Mouse (Mus musculus) hindbrain, embryonic 16.5 days (tissue): ENCODE results near the gene Zbtb25. TPM values are rescaled to one million over a fixed set of nuclear protein-coding genes. Genes with fewer than 3 reads are reported as not detected.

ENCODE experiments used
- ATAC-seq: fragments of 200-750 bp; cut with Nextera tagmentation; 2 replicates; pipeline ENCODE4 v1.8.0; 2017; ENCODE audit warnings: moderate TSS enrichment, moderate library complexity
- H3K27ac ChIP-seq: fragments of 300-500 bp; sonication (generic); 2 replicates; pipeline ENCODE4 v1.5.1; 2014; ENCODE audit warnings: low read depth, mild to moderate bottlenecking, control low read depth, low read length, moderate library complexity
- H3K27me3 ChIP-seq: fragments of 300-500 bp; sonication (generic); replicated peaks from 2 replicates; pipeline ENCODE4 v1.6.1; 2014; ENCODE audit warnings: low read length; ENCODE audit not compliant: control insufficient read depth, insufficient read depth
- H3K36me3 ChIP-seq: fragments of 300-500 bp; sonication (generic); 2 replicates; pipeline ENCODE4 v1.6.1; 2014; ENCODE audit warnings: mild to moderate bottlenecking, low read length, moderate library complexity, mixed read lengths; ENCODE audit not compliant: control insufficient read depth, insufficient read depth
- H3K4me1 ChIP-seq: fragments of 300-500 bp; sonication (generic); 2 replicates; pipeline ENCODE4 v1.6.1; 2014; ENCODE audit warnings: low read depth, low read length; ENCODE audit not compliant: control insufficient read depth, insufficient read depth
- H3K4me2 ChIP-seq: fragments of 300-500 bp; sonication (generic); 2 replicates; pipeline ENCODE4 v1.6.1; 2014; ENCODE audit warnings: mild to moderate bottlenecking, low read length, control low read depth, moderate library complexity
- H3K4me3 ChIP-seq: fragments of 300-500 bp; sonication (generic); 2 replicates; pipeline ENCODE4 v1.5.1; 2014; ENCODE audit warnings: mild to moderate bottlenecking, low read length, control low read depth, moderate library complexity
- H3K9ac ChIP-seq: fragments of 300-500 bp; sonication (generic); 2 replicates; pipeline ENCODE4 v1.6.1; 2014; ENCODE audit warnings: low read depth, mild to moderate bottlenecking, control low read depth, low read length, moderate library complexity
- H3K9me3 ChIP-seq: fragments of 300-500 bp; sonication (generic); 2 replicates; pipeline ENCODE4 v1.6.1; 2014; ENCODE audit warnings: mild to moderate bottlenecking, low read length, moderate library complexity; ENCODE audit not compliant: control insufficient read depth
- WGBS: fragments of 180-500 bp; shearing (Covaris S2); extraction: QIAGEN DNeasy Blood & Tissue Kit; methylation state at CpG from one replicate; pipeline ENCODE4 v1.1.7; 2014; 5-methylcytosine and 5-hydroxymethylcytosine counted together
- polyA plus RNA-seq: library from polyadenylated mRNA; unstranded; fragments of >200 nt; fragmentation: Nextera tagmentation; extraction: Ambion mirVana; gene quantifications from 2 replicates; pipeline ENCODE4 v1.2.1, GENCODE M21; 2015

Zbtb25 gene
- polyA plus RNA-seq, 1 experiment from 2014 or later = 12.6 TPM

DNA sequence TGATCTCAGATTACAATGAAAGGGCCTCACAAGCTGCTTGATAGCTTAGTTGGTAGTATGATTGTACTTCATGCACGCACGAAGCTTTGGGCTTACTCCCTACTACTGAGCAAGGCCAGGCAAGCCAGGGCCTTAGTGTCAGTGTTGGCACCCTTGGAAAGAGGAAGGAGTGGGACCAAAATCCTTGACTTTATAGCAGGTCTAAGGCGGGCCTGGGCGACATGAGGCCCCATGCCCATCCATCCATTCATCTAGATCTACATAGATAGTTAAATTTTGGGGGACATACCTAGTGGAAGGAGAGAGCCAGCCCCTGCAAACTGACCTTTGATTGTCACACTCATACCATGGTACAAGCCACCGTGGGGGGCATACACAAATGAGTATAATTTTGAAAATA, 61.0 kb downstream of the Zbtb25 start:
- no peak for ATAC-seq
- Histone ChIP-seq H3K27ac (no peak overlapping the region), H3K4me3 (no peak overlapping the region), H3K4me1 (peaks cover 4% of the 10 kb centered on the region), H3K9me3 (no peaks in the 10 kb centered on the region), H3K9ac (no peak overlapping the region), H3K27me3 (no peaks in the 10 kb centered on the region), H3K36me3 (peaks cover 3% of the 10 kb centered on the region; the same call in 1 of the 2 replicates), H3K4me2 (no peak overlapping the region)
- 87% methylated on average over 5 of the region's 5 CpGs for WGBS

DNA sequence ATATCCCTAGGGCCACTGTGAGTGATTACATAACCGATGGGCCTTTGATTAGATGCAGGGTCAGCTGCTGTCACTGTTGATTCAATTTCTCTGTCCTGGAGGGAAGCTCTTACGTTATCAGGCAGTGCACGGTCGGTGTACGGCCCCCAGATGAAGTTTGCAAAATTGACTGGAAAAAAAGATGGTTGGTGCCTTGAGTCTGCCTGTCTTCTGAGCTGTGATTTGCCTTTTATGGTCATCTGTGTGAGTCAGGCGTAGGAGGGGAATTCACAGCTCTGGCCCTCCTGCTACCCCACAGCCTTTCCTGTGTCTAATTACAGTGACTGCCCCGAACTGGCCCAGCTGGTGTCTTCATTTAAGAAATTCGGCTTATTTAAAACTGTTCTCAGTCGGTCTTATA, 61.4 kb downstream of the Zbtb25 start:
- Histone ChIP-seq H3K9ac (no peak overlapping the region), H3K4me1 (peaks cover 4% of the 10 kb centered on the region), H3K4me3 (no peak overlapping the region), H3K27ac (no peak overlapping the region), H3K27me3 (no peaks in the 10 kb centered on the region), H3K36me3 (no peaks in the 10 kb centered on the region), H3K9me3 (no peaks in the 10 kb centered on the region), H3K4me2 (no peak overlapping the region)
- ATAC-seq = no peak; the same call in 1 of the 2 replicates
- WGBS = 39% methylated on average over 9 of the region's 9 CpGs

DNA sequence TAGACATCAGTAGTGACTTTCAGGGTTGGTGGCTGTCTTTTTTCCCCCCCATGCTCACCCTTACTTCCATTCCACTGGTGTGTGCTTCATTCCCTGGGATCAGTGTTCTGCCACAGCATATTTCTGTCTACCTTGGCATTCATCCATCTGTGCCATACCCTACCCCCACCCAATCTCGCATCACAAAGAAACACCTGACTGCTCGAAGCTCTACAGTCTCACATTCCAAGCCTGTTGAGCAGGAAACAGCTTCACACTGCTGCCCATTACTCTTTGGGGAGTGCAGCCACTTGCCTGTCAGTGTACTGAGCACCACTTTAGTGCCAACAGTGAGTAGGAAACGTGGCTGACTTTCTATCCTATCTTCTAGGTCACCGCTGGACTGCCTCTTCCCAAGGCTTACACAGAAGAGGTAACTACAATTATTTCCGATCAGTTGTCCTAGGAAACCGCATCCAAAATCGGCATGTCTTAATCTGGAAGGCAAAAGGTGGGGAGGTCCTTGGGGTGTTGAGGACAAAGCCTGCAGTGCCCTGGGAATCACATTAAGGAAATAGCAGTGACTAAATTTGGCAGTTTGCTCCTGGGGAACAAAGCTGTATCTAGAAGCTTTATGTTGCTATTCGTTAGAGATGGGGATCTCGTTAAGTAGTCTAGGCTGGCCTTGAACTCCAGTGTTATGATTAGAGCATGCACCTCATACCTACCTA, 62.4 kb downstream of the Zbtb25 start:
- H3K27ac ChIP-seq = no peak overlapping the region
- no peak overlapping the region for H3K9ac ChIP-seq
- ATAC-seq = no peak
- 70% methylated on average over 9 of the region's 9 CpGs for WGBS
- H3K9me3 ChIP-seq = no peaks in the 10 kb centered on the region
- H3K4me2 ChIP-seq = no peak overlapping the region
- H3K27me3 ChIP-seq = no peaks in the 10 kb centered on the region
- peaks cover 4% of the 10 kb centered on the region for H3K4me1 ChIP-seq
- H3K36me3 ChIP-seq = no peaks in the 10 kb centered on the region
- no peak overlapping the region for H3K4me3 ChIP-seq

DNA sequence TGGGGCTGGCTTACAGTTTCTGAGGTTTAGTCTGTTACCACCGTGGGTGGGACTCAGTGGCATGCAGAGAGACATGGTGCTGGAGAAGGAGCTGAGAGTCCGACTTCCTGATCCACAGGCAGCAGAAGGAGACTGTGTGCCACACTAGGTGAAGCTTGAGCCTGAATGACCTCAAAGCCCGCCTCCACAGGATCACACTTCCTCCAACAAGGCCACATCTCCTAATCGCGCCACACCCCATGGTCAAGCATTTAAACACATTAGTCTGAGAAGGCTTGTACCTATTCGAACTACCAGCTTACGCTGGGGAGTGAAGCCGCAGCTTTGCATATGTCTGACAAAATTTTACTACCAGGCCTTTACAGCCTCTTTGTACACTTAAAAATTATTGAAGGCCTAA, 64.3 kb downstream of the Zbtb25 start:
- H3K4me1 ChIP-seq = peaks cover 4% of the 10 kb centered on the region
- ATAC-seq = no peak
- H3K36me3 ChIP-seq = no peaks in the 10 kb centered on the region
- no peak overlapping the region for H3K4me3 ChIP-seq
- H3K9ac ChIP-seq = no peak overlapping the region
- no peaks in the 10 kb centered on the region for H3K27me3 ChIP-seq
- whole genome bisulfite sequencing = 94% methylated on average over 8 of the region's 8 CpGs
- no peaks in the 10 kb centered on the region for H3K9me3 ChIP-seq
- H3K27ac ChIP-seq = no peak overlapping the region
- H3K4me2 ChIP-seq = no peak overlapping the region

DNA sequence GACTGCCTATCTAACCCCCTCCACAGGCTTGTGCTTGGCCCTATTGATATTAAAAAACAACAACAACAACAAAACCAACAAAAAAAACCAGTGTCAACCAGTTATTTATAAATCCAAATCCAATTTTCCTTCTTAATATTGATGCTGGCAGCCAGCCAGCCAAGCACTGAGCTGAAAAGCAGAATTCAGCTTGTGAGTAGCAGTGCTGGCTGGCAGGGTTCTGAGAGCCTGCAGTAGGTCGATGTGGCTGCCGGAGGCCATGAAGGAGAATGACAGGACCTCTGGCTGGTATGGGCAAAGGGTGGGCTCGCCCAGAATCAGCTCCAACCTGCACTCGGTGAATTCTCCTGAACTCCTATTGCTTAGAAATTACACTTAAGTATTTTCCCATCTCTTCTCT, 65.2 kb downstream of the Zbtb25 start:
- Histone ChIP-seq H3K27ac (peak overlapping the region; percentile 25; the same call in 1 of the 2 replicates), H3K9ac (no peak overlapping the region), H3K36me3 (no peaks in the 10 kb centered on the region), H3K4me1 (peaks cover 4% of the 10 kb centered on the region), H3K4me2 (no peak overlapping the region), H3K27me3 (no peaks in the 10 kb centered on the region), H3K9me3 (no peaks in the 10 kb centered on the region), H3K4me3 (no peak overlapping the region)
- ATAC-seq = no peak
- 54% methylated on average over 4 of the region's 4 CpGs for WGBS

DNA sequence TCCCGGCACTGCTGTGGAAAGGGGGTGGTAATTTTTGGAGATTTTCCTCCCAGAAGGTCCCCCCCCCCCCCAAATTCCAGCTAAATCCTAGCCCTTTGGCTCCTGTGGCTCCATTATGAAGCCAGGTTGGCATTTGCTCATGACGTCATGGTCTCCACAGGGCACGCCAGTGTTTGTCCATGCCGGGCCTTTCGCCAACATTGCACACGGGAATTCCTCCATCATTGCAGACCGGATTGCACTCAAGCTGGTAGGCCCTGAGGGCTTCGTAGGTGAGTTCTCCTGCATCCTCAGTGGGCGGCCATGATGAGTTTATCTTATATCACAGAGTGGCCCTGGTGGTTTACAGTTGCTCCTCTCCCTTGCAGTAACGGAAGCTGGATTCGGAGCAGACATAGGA, 65.9 kb downstream of the Zbtb25 start:
- H3K27ac ChIP-seq = 0 out of 2 replicates have a peak overlapping the region, but pooled peaks have one; percentile 13
- H3K9ac ChIP-seq = no peak overlapping the region
- H3K27me3 ChIP-seq = no peaks in the 10 kb centered on the region
- H3K9me3 ChIP-seq = no peaks in the 10 kb centered on the region
- H3K4me3 ChIP-seq = no peak overlapping the region
- no peaks in the 10 kb centered on the region for H3K36me3 ChIP-seq
- no peak overlapping the region for H3K4me2 ChIP-seq
- no peak for ATAC-seq
- peaks cover 4% of the 10 kb centered on the region for H3K4me1 ChIP-seq
- 80% methylated on average over 11 of the region's 11 CpGs for WGBS

DNA sequence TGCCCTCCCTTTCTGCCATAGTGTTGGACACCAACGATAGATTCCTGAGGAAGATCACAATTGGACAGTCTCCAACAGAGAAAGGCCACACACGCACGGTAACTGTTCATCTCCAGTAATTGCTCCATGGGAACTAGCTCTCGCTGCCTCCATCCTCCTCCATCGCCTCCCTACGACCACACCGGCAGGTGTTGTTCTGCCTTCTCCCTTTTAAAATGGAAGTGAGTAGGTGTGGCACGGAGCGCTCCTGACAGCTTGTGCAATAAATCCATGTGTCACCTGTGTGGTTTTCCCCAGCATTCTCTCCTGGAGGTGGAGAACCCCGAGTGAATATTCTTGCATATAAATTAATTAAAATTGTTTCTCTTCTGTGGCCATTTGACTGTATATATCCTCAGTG, 69.0 kb downstream of the Zbtb25 start:
- Histone ChIP-seq H3K9me3 (no peaks in the 10 kb centered on the region), H3K36me3 (peaks cover 5% of the 10 kb centered on the region; the same call in 1 of the 2 replicates), H3K27me3 (no peaks in the 10 kb centered on the region), H3K4me3 (no peak overlapping the region), H3K4me1 (peaks cover 4% of the 10 kb centered on the region; the same call in 1 of the 2 replicates), H3K4me2 (no peak overlapping the region), H3K9ac (no peak overlapping the region), H3K27ac (no peak overlapping the region)
- no peak for ATAC-seq
- WGBS = 85% methylated on average over 10 of the region's 10 CpGs

DNA sequence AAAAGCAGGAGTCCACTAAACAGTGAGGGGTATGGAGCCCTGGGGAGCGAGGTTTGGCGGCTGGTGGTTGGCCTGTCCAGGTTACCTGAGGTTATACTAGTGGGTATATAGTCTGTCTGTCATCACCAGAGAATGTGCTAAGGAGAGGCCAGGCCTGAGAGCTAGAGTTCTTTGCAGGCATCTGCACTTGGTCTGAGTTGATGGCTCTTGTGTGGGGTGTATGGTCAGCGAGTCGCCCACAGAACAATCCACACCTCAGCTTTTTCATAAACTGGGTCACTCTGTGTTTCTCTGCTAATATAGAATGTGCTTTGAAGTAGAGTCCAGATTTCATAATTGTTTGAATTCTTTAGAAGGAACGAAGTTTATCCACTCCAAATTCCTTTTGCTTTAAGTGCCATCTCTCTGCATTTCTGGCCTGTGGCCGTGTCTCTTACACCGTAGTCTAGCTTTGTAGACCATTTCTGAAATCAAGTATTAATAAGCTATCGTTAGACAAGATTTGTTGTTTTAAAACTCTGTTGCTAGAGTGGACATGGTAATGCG, 70.0 kb downstream of the Zbtb25 start:
- no peaks in the 10 kb centered on the region for H3K9me3 ChIP-seq
- peaks cover 4% of the 10 kb centered on the region; the same call in 1 of the 2 replicates for H3K4me1 ChIP-seq
- H3K36me3 ChIP-seq = peaks cover 5% of the 10 kb centered on the region; the same call in 1 of the 2 replicates
- no peak overlapping the region for H3K4me2 ChIP-seq
- H3K4me3 ChIP-seq = no peak overlapping the region
- H3K27me3 ChIP-seq = no peaks in the 10 kb centered on the region
- ATAC-seq = no peak
- no peak overlapping the region for H3K27ac ChIP-seq
- 96% methylated on average over 9 of the region's 9 CpGs for WGBS
- H3K9ac ChIP-seq = no peak overlapping the region

DNA sequence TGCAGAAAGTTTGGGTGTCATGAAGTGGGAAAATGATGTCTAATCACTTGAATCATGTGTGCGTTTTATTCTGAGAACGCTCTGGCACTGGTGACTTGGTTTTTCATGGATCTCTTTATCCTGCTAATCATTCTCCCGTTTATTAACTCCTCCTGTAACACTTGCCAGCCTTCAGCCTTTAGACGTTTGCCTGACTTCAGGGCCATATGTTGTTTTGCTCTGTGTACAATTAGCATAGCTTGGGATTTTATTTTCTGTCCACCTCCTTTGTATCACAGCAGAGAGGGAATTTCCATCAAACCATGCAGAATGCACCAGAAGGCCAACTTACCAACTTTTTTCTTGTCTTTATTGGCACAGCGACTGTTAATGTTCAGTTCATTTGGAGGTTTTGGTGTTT, 71.6 kb downstream of the Zbtb25 start:
- Histone ChIP-seq H3K4me2 (no peak overlapping the region), H3K9me3 (no peaks in the 10 kb centered on the region), H3K9ac (no peak overlapping the region), H3K4me1 (no peaks in the 10 kb centered on the region), H3K4me3 (no peak overlapping the region), H3K27me3 (no peaks in the 10 kb centered on the region), H3K27ac (no peak overlapping the region), H3K36me3 (peaks cover 5% of the 10 kb centered on the region; the same call in 1 of the 2 replicates)
- WGBS = 75% methylated on average over 5 of the region's 5 CpGs
- ATAC-seq = no peak
